Mouse (Mus musculus) natural killer cell, adult 2 months (primary cell): ENCODE data around the gene Son.
"Not testable (repeated sequence)": the region's sequence is repeated elsewhere in the genome, so short reads cannot be mapped to it uniquely, and the experiment has no call there.

Experiments used
- DNase-seq, 2 experiments: peaks; one replicate each; pipeline ENCODE4 v3.0.0; 2022; ENCODE audit warnings: low spot score in 2 of 2

The Son gene

DNA sequence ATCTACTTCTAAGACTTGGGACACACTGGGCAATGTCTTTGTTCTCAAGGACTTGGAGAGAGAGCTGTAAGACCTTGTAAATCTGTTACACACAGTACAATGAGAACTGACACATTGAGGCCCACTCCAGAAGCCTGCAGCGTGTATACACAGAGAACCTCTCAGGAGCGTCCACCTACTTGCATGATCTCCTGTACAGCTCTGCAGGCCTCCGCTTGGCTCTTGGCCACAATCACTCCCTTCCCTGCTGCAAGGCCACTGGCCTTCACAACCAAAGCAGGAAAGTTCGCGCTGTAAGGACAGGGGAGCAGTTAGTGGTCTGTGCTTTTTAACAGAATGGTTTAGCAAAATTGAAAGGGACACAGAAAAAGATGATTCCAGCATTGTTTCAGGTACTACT, 8.1 kb upstream of the Son start:
- DNase-seq, result no peak

DNA sequence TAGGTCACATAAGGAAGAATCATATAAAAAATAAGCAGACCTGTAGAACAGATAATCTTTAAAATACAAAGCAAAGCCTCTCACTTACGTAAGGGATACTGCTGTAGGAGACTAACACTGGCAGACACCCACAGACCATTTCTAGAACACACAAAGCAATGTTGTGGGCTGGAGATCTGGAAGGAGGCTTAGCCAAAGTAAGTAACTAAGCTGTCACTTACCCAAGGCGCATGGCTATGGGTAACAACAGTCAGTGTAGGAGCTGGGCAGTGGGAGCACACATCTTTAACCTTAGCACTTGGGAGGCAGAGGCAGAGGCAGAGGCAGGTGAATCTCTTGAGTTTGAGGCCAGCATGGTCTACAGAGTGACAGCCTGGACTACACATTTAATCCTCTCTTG, 7.7 kb upstream of the Son start:
- DNase-seq, result no peak

DNA sequence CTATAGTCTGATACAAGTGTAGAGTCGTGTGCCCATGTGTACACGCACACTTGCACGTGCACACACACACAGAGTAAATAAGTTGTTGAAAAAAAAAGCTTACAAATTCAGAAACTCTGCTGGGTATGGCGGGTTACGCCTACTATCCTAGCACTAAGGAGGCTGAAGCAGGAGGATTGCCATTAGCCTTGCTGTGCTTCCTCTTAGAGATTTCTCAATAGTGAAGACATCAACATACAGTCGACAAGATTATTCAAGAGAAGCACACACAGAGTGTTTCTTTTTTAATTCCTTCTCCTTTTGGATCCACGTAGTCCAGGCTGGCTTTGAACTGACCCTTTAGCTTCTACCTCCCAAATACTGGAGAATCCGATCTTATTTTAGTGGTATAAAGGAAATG, 7.1 kb upstream of the Son start:
- DNase-seq, result no peak

DNA sequence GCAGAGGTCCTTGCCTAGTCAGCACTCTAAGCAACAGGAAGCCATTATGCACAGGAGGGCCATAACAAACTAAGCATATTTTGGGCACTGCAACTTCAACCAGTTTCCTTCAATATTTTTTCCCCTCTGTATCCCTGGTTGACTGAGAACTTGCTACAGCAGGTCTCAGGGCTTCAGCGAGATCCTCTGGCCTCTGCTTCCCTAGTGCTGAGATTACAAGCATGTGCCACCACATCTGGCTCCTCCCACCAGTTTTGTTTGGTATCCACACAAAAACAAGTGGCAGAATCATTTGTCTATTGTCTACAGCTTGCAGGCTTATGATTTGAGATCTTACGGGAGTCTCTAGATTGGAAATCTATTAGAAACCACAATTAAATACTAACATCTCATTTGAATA, 2.4 kb upstream of the Son start:
- DNase-seq, result no peak

DNA sequence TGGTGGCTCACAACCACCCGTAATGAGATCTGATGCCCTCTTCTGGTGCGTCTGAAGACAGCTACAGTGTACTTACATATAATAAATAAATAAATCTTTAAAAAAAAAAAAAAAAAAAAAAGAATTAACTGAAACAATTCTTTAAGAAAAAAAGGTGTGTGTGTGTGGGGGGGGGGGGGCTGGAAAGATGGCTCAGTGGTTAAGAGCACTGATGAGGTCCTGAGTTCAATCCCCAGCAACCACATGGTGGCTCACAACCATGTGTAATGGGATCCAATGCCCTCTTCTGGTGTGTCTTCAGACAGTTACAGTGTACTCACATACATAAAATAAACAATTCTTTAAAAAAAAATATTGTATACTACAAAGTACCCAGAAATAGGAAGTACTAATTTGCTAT, 1.9 kb upstream of the Son start:
- DNase-seq, result not testable (repeated sequence)

DNA sequence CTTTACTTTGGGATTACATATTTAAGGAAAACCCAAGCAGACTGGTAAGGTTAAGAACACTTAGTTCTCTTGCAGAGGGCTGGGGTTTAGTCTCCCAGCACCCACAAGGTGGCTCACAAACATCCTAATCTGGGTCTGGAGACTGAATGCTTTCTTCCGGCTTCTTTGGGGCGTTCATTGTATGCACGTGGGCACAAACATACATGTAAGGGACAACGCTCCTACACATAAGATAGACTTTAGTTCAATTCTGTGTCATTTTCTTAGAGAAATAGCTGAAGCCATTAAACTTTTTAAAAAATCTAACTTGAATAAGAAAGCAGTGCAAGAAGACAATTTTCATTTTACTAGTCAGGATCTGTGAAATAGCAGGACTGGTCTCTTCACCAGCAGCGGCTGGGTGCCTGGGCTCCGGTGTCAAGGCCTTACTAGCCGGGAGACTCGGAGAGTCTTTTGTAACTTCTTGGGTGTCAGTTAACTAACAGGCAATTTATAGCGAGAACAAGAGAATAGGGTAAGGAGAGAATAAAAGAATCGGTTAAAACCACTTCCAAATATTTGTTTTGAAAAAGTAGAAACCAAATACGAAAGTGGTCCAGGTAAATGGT, 1.2 kb upstream of the Son start:
- peak in 1 of 2 experiments; percentile 29 for DNase-seq

DNA sequence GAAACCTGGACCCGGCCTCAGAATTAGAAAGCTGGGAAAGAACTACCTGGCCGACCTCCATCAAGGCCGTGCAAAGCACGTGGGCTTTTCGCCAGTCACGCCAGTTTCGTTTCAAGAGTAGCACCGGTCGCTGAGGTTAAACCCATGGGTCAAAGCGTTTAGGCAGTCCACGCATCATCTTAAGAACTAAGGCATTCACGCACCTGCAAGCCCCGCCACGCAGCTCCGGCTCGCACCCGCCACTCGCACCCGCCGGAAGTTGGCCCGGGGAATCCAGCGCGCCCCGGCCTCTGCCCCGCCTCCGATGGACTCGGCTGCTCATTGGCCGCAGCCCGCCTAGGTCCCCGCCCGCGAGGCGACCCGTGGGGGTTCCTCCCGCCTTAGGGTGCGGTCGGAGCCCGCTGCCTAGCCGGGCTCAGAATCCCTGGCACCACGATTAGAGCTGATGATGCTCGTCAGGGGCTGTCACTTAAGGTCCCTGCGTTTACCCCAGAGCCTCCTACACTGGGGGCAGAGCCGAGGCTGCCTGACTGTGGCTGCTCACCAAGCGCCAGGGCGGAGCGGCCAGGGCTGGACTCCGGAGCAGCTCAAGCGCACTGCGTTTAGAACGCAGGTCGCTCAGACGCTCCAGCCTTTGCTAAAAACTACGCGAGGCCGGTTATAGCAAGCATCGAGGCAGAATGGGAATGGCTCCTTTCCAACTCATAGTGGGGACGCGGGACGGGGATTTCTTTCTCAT, 456 bp upstream of the Son start, which contains the start of gene Gart:
TSS of gene Gart (minus strand) at position 272 of the 739 bp plus-strand sequence.
- DNase-seq, result peak; percentile 88 to 90

DNA sequence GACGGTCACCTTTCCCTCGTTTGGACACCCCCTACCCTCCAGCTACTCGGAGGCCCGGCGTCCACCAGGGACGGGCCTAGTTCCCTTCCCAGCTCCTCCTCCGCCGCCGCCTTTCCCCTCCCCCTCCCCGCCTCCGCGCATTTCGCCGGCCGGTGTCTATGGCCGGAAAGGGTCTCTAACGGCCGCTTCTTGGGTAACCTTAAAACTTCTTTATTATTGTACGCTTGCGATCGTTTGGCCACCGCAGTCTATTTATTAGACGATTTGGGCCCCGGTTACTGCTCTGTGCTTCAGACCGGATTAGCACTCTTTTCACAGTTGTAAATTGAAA, 879 bp downstream of the Son start:
- DNase-seq, result peak; percentile 55 to 61

DNA sequence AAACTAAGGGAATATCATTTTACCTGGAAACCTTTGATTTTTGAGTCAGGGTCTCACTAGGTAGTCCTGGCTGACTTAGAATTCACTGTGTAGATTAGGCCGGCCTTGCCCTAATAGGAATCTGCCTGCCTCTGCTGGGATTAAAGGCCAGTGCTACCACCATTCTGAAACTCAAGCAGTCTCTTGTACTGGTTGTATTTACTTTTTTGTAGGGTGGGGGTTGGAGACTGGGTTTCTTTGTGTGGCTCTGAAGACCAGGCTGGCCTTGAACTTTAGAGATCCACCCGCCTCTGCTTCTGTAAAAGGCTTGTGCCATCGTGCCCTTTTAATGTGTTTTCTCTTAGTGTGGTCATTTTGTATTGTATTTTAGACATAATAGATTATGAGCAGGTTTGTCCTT, 1.9 kb downstream of the Son start:
- no peak for DNase-seq

DNA sequence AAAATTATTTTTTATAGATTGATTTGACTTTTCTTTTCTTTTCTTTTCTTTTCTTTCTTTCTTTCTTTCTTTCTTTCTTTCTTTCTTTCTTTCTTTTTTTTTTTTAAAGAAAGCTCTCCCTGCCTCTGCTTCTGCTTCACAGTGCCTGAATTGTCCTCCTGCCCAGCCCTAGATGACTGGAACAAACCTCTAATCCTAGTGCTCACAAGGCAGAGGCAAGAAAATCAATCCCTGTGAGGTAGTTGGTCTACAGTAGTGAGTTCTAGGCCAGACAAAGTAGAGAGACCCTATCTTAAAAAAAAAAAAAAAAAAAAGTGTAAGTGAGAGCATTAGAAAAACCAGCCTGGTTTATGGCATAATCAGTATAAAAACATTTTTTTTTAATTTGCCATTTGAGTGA, 2.5 kb downstream of the Son start:
- no peak for DNase-seq

DNA sequence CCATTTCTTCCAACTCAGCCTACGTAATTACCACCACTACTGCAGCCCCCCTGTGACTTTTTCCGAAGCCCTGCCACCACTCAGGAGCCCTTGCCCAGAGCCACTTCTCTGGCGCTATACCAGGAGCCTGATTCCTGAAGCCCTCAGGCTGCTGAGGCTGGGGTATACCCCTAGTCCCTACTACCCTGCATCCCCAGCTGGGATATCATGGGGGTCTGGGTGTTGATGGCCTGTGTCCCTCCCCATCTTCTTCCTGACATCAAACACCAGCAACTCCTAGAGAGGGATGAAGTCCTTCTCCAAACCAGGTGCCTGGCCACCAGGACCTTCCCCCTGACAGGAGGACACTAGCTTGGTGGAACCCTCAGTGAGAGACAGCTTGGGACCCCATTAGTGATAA, 4.9 kb downstream of the Son start:
- no peak for DNase-seq

DNA sequence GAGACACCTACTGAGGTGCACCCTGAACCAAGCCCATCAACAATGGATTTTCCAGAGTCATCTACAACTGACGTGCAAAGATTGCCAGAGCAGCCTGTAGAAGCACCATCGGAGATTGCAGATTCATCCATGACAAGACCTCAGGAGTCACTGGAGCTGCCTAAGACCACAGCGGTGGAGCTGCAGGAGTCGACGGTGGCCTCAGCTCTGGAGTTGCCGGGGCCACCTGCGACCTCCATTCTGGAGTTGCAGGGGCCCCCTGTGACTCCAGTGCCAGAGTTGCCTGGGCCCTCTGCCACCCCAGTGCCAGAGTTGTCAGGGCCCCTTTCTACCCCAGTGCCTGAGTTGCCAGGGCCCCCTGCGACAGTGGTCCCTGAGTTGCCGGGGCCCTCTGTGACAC, 8.0 kb downstream of the Son start:
- DNase-seq, result no peak

DNA sequence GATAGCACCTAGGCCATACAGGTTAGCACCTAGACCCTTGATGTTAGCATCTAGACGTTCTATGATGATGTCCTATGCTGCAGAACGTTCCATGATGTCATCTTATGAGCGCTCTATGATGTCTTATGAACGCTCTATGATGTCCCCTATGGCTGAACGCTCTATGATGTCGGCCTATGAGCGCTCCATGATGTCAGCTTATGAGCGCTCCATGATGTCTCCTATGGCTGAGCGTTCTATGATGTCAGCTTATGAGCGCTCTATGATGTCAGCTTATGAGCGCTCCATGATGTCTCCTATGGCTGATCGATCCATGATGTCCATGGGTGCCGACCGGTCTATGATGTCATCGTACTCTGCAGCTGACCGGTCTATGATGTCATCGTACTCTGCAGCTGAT, 10.0 kb downstream of the Son start:
- no peak for DNase-seq

DNA sequence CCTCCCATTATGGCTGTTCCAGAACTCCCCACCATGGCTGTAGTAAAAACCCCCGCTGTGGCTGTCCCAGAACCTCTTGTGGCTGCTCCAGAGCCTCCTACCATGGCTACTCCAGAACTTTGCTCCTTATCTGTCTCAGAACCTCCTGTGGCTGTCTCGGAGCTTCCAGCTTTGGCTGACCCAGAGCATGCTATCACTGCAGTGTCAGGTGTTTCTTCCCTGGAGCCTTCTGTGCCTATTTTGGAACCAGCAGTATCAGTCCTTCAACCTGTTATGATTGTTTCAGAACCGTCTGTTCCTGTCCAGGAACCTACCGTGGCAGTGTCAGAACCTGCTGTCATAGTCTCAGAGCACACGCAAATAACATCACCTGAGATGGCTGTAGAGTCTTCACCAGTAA, 11.2 kb downstream of the Son start:
- no peak for DNase-seq

DNA sequence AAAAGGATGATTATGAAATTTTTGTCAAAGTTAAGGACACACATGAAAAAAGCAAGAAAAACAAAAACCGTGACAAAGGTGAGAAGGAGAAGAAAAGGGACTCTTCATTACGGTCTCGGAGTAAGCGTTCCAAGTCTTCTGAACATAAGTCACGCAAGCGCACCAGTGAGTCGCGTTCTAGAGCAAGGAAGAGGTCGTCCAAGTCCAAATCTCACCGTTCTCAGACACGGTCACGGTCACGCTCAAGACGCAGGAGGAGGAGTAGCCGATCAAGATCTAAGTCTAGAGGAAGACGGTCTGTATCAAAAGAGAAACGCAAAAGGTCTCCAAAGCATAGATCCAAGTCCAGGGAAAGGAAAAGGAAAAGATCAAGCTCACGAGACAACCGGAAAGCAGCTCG, 12.5 kb downstream of the Son start:
- DNase-seq, result no peak

DNA sequence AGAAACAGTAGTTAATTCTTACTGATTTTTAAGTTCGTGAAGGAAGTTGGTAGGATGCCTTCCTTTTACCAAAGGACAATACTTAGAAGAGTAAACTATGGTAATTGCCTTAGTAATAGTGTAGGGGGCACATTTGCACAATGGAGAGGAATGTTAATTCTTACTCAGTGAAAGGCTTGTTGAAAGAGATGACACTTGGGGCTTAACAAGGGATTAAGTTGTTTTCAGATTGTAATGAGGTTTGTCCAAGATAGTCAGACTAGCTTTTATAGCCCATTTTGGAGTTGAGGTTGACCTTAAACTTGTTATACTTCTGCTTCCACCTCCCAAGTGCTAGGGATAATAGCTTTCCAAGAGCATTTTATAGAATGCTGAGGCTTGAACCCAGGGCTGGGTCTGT, 14.1 kb downstream of the Son start:
- DNase-seq, result no peak

DNA sequence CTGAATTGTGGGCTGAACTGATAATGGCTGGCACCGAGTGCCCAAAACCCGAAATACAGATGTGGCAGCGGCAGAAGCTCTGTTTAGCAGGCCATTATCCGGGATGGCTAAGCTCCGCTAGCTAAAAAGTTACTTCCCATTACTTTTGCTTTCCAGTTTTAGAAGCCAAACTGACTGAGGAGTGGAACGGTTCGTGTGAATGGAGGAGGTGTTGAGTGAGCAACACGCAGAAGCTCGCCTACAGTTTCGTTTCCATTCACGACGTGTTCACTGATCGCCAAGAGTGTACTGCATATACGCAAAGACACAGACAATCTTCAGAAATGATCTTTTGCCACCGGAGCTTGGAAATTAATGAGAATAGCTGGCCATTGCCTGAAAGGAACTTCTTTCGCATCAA, 15.0 kb downstream of the Son start:
- DNase-seq, result no peak

DNA sequence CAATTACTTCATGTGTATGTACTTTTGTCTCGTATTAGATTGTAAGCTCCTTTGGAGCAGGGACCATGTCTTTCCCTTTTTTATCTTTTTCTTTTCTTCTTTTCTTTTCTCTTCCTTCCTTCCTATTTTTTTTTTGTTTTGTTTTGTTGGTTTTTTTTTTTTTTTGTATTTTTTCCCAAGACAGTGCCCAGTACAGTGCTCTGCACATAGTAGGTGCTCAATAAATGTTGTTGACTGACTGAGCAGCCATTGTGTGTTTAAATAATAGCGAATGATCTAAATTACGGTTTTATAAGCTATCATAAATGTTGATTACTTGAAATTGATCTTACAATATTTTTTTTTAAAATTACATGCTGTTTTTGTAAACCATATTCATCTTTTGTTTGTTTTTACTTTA, 16.5 kb downstream of the Son start:
- no peak for DNase-seq

DNA sequence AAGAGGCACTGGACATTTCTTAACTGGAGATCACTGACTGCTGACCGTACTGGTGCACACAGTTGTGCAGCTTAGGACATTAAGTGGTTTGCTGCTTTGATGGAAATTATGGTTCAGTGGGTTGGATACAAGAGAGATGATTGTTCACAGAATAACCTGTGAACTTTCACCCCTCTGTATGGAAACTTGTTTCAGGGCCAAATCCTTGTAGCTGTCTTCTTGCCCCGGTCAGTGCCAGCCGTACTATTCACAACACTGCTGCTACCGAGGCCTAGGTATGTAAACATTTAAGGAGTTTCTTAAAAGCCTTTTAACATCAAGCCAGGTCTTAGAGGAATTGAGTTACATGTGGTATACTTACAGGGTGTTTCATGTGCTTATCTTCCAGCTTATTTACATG, 27.2 kb downstream of the Son start:
- no peak for DNase-seq

DNA sequence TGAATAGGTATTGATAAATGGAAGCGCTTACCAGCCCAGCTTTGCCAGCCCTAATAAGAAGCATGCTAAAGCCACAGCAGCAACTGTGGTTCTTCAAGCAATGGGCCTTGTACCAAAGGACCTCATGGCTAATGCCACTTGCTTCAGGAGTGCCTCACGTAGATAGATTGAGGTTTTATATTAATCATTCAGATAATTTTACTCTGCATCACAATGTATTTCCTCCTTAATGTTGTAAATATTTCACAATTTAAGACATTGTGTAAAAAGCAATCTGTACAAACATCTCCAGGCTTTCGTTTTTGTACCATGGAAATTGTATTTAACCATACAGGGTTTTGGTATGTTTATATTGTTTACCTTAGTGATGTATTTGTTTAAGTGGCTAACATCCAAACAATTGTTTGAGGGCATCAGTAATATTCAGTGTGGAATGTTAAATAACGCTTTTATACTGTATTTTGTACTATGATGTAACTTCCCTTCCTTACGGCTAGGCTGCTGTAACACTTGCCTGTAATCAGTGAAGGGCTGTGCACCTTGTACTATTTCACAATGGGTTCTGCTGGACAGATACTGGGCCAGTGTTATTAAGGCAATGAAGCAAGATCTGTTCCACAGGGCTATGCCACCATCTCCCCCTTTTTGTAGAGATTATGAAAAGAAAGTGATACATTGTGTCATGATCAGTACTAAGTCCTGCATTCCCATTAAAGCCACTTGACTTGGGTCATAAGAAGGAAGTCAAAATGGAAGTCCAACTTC, 31.0 kb downstream of the Son start:
- DNase-seq, result no peak

DNA sequence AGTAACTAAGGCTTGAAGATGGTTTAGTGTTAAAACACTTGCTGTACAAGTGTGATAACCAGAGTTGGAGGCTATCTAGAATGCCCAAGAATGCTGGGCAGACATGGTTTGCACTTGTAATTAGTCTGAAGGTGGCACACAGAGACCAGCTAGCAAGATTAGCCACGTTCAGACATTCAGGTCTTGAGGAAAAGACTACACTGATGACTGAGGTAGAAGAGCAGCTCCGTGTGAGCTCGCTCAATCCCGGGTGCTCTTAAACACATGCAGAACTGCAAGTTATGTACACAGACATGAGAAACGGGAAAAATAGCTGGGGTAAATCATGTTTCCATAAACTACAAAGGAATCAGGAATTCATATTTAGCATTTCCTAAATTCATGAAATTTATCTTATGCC, 33.4 kb downstream of the Son start:
- DNase-seq, result no peak

DNA sequence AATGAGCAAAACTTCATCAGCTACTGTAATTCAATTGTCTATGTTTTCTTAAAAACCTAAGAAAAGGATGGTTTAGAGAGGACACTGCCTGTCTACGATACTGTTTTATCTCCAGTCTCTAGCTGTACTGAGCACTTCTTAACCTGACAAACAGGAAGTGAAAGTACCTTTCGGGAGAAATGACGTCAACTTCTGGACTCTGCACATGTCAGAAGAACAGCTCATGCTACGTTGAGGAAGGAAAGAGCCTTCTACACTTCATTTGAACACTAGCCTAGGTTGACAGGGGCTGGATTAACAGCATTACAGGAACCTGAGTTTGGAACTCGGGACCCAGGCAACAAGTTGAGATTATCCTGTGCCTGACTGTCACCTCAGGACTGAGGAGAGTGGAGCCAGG, 38.2 kb downstream of the Son start:
- DNase-seq, result peak; percentile 53 to 62

DNA sequence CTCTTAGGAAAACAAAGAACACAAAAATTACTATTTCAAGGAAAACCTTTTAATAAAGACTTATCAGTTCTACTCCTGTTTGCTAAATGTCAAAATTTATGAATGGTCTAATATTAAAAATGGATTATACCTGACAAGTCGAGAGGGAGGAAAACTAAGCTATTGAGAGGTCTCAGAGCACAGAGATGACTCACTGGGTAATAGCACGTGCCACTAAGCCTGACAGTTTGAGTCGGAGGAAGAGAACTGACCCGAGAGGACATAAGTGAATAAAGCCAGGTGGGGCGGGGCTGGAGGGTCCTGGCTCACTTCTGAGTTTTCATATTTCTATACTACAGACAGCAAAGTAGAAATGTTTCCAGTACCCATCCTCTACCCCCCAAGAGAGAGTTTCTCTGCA, 39.1 kb downstream of the Son start:
- DNase-seq, result no peak
